Mouse (Mus musculus) embryonic facial prominence, embryonic 14.5 days (tissue): ENCODE data around the gene Kctd13. TPM values are rescaled to one million over a fixed set of nuclear protein-coding genes. Genes with fewer than 3 reads are reported as not detected.
A peak's percentile ranks its signal among the peaks of the same experiment; 100 is the strongest.

ENCODE experiments used
- ATAC-seq: fragments of 200-750 bp; cut with Nextera tagmentation; 2 replicates; pipeline ENCODE4 v1.8.0; 2017; ENCODE audit warnings: low read depth, moderate number of reproducible peaks, moderate TSS enrichment
- DNase-seq: peaks from one replicate; pipeline ENCODE4 v3.0.0-alpha.2; 2015; ENCODE audit warnings: low spot score
- H3K27ac ChIP-seq: fragments of 300-500 bp; sonication (generic); replicated peaks from 2 replicates; pipeline ENCODE4 v1.5.1; 2014; ENCODE audit warnings: low read depth, mild to moderate bottlenecking, low read length, moderate library complexity
- H3K27me3 ChIP-seq: fragments of 300-500 bp; sonication (generic); replicated peaks from 2 replicates; pipeline ENCODE4 v1.6.1; 2014; ENCODE audit warnings: low read length; ENCODE audit not compliant: control insufficient read depth, insufficient read depth
- H3K36me3 ChIP-seq: fragments of 300-500 bp; sonication (generic); 2 replicates; pipeline ENCODE4 v1.6.1; 2014; ENCODE audit warnings: low read length, mixed read lengths; ENCODE audit not compliant: control insufficient read depth, insufficient read depth
- H3K4me1 ChIP-seq: fragments of 300-500 bp; sonication (generic); 2 replicates; pipeline ENCODE4 v1.6.1; 2014; ENCODE audit warnings: antibody characterized with exemption, low read length; ENCODE audit not compliant: control insufficient read depth, insufficient read depth
- H3K4me2 ChIP-seq: fragments of 300-500 bp; sonication (generic); 2 replicates; pipeline ENCODE4 v1.6.1; 2014; ENCODE audit warnings: low read depth, mild to moderate bottlenecking, low read length, moderate library complexity, mixed read lengths
- H3K4me3 ChIP-seq: fragments of 300-500 bp; sonication (generic); 2 replicates; pipeline ENCODE4 v1.5.1; 2014; ENCODE audit warnings: low read depth, mild to moderate bottlenecking, low read length
- H3K9ac ChIP-seq: fragments of 300-500 bp; sonication (generic); 2 replicates; pipeline ENCODE4 v1.6.1; 2014; ENCODE audit warnings: low read depth, mild to moderate bottlenecking, low read length, moderate library complexity, mixed read lengths
- H3K9me3 ChIP-seq: fragments of 300-500 bp; sonication (generic); 2 replicates; pipeline ENCODE4 v1.6.1; 2016; ENCODE audit warnings: low read length; ENCODE audit not compliant: control insufficient read depth
- WGBS: fragments of 180-500 bp; shearing (Covaris S2); extraction: QIAGEN DNeasy Blood & Tissue Kit; methylation state at CpG from one replicate; pipeline ENCODE4 v1.1.7; 2014; 5-methylcytosine and 5-hydroxymethylcytosine counted together
- polyA plus RNA-seq: library from polyadenylated mRNA; unstranded; fragments of >200 nt; fragmentation: Nextera tagmentation; extraction: Ambion mirVana; gene quantifications from 2 replicates; pipeline ENCODE4 v1.2.1, GENCODE M21; 2014

Kctd13 gene
- polyA plus RNA-seq, 1 experiment from 2014 or later: 13.7 TPM

GRCm38 (mm10) chr7:126981601-126982000, 52.9 kb downstream of the Kctd13 start:
- no peak overlapping the region for H3K4me3 ChIP-seq
- no peaks in the 10 kb centered on the region for H3K27me3 ChIP-seq
- 91% methylated on average over 2 of the region's 2 CpGs for WGBS
- peaks cover 31% of the 10 kb centered on the region for H3K36me3 ChIP-seq
- no peak overlapping the region for H3K9ac ChIP-seq
- ATAC-seq (no peak), DNase-seq (no peak)
- H3K9me3 ChIP-seq: no peaks in the 10 kb centered on the region
- peaks cover 8% of the 10 kb centered on the region for H3K4me1 ChIP-seq
- H3K4me2 ChIP-seq: no peak overlapping the region
- H3K27ac ChIP-seq: no peak overlapping the region

- Histone ChIP-seq H3K27ac (no peak overlapping the region), H3K36me3 (peaks cover 31% of the 10 kb centered on the region), H3K4me1 (peaks cover 6% of the 10 kb centered on the region), H3K9me3 (no peaks in the 10 kb centered on the region), H3K4me2 (no peak overlapping the region), H3K4me3 (no peak overlapping the region), H3K27me3 (no peaks in the 10 kb centered on the region), H3K9ac (no peak overlapping the region)
- DNase-seq (no peak), ATAC-seq (no peak)
- WGBS: 90% methylated on average over 4 of the region's 4 CpGs
Observed at GRCm38 (mm10) chr7:126982054-126982453, 53.4 kb downstream of the Kctd13 start.

GRCm38 (mm10) chr7:126983113-126983512, 54.4 kb downstream of the Kctd13 start:
- Histone ChIP-seq H3K9me3 (no peaks in the 10 kb centered on the region), H3K9ac (no peak overlapping the region), H3K4me2 (no peak overlapping the region), H3K4me1 (no peaks in the 10 kb centered on the region), H3K4me3 (no peak overlapping the region), H3K27ac (no peak overlapping the region), H3K27me3 (no peaks in the 10 kb centered on the region), H3K36me3 (peaks cover 27% of the 10 kb centered on the region)
- 77% methylated on average over 7 of the region's 7 CpGs for WGBS
- no peak for DNase-seq
- ATAC-seq: no peak

GRCm38 (mm10) chr7:126984667-126985444, 56.2 kb downstream of the Kctd13 start:
- Histone ChIP-seq H3K36me3 (peaks cover 10% of the 10 kb centered on the region), H3K9ac (no peak overlapping the region), H3K27ac (no peak overlapping the region), H3K27me3 (no peaks in the 10 kb centered on the region), H3K4me2 (no peak overlapping the region), H3K9me3 (no peaks in the 10 kb centered on the region), H3K4me3 (no peak overlapping the region), H3K4me1 (no peaks in the 10 kb centered on the region)
- peak; percentile 23 for DNase-seq
- WGBS: 64% methylated on average over 10 of the region's 10 CpGs
- peak; percentile 38; the same call in 1 of the 2 replicates for ATAC-seq

- Histone ChIP-seq H3K27me3 (no peaks in the 10 kb centered on the region), H3K9ac (no peak overlapping the region), H3K9me3 (no peaks in the 10 kb centered on the region), H3K4me3 (no peak overlapping the region), H3K27ac (no peak overlapping the region), H3K4me1 (no peaks in the 10 kb centered on the region), H3K36me3 (no peaks in the 10 kb centered on the region), H3K4me2 (no peak overlapping the region)
- ATAC-seq (peak; percentile 64; the same call in 1 of the 2 replicates), DNase-seq (peak; percentile 35)
- 34% methylated on average over 9 of the region's 9 CpGs for WGBS
Observed at GRCm38 (mm10) chr7:126986319-126986718, 57.6 kb downstream of the Kctd13 start.

- Histone ChIP-seq H3K4me3 (no peak overlapping the region), H3K4me1 (no peaks in the 10 kb centered on the region), H3K36me3 (no peaks in the 10 kb centered on the region), H3K27ac (no peak overlapping the region), H3K9ac (no peak overlapping the region), H3K27me3 (no peaks in the 10 kb centered on the region), H3K4me2 (no peak overlapping the region), H3K9me3 (no peaks in the 10 kb centered on the region)
- WGBS: 60% methylated on average over 8 of the region's 8 CpGs
- DNase-seq: no peak
- no peak for ATAC-seq
Observed at GRCm38 (mm10) chr7:126988816-126989215, 60.1 kb downstream of the Kctd13 start.

Other genes with a start within 250 kb of the Kctd13 start
- gene Bola2, start 233.5 kb upstream of the Kctd13 start, polyA plus RNA-seq: 108 and 130 TPM in 2 replicates
- gene Slx1b, start 233.1 kb upstream of the Kctd13 start, polyA plus RNA-seq: 5.3 and 6.4 TPM in 2 replicates
- gene Coro1a, start 221.1 kb upstream of the Kctd13 start, polyA plus RNA-seq: 44.9 and 45.2 TPM in 2 replicates
- 61.9 and 62.3 TPM in 2 replicates for gene Mapk3, start 169.3 kb upstream of the Kctd13 start, polyA plus RNA-seq
- gene Gdpd3, start 162.5 kb upstream of the Kctd13 start, polyA plus RNA-seq: 2.1 and 5.1 TPM in 2 replicates
- 117 and 123 TPM in 2 replicates for gene Ypel3, start 151.9 kb upstream of the Kctd13 start, polyA plus RNA-seq
- gene Tbx6, start 147.4 kb upstream of the Kctd13 start, polyA plus RNA-seq: 0.24 and 0.35 TPM in 2 replicates
- gene Ppp4c, start 136.4 kb upstream of the Kctd13 start, polyA plus RNA-seq: 214 and 256 TPM in 2 replicates
- gene Fam57b, start 131.2 kb upstream of the Kctd13 start, polyA plus RNA-seq: 1.1 and 1.9 TPM in 2 replicates
- gene 4930451I11Rik, start 97.2 kb upstream of the Kctd13 start, polyA plus RNA-seq: not detected in 2 replicates
- gene Doc2a, start 81.5 kb upstream of the Kctd13 start, polyA plus RNA-seq: 1.7 and 2.0 TPM in 2 replicates
- gene Hirip3, start 66.9 kb upstream of the Kctd13 start, polyA plus RNA-seq: 13.2 and 14.8 TPM in 2 replicates
- gene Ino80e, start 66.5 kb upstream of the Kctd13 start, polyA plus RNA-seq: 75.0 and 86.1 TPM in 2 replicates
- 29.1 and 31.9 TPM in 2 replicates for gene Taok2, start 44.2 kb upstream of the Kctd13 start, polyA plus RNA-seq
- gene Tmem219, start 6.0 kb upstream of the Kctd13 start, polyA plus RNA-seq: 30.2 and 33.2 TPM in 2 replicates
- 0.29 and 0.61 TPM in 2 replicates for gene Asphd1, start 20.7 kb downstream of the Kctd13 start, polyA plus RNA-seq
- 1.6 and 2.1 TPM in 2 replicates for gene Sez6l2, start 21.7 kb downstream of the Kctd13 start, polyA plus RNA-seq
- gene Cdipt, start 47.0 kb downstream of the Kctd13 start, polyA plus RNA-seq: 88.0 and 98.2 TPM in 2 replicates
- gene Cdiptos, start 47.2 kb downstream of the Kctd13 start, polyA plus RNA-seq: 1.3 and 1.8 TPM in 2 replicates
- 9.5 and 9.9 TPM in 2 replicates for gene Mvp, start 85.7 kb downstream of the Kctd13 start, polyA plus RNA-seq
- 0.39 TPM in 1 of 2 replicates, not detected in the other for gene Pagr1b, start 87.6 kb downstream of the Kctd13 start, polyA plus RNA-seq
- gene Pagr1a, start 88.5 kb downstream of the Kctd13 start, polyA plus RNA-seq: 12.8 and 30.5 TPM in 2 replicates
- 53.5 and 66.6 TPM in 2 replicates for gene Gm42742, start 92.2 kb downstream of the Kctd13 start, polyA plus RNA-seq
- 19.5 and 21.6 TPM in 2 replicates for gene Prrt2, start 92.3 kb downstream of the Kctd13 start, polyA plus RNA-seq
- gene Maz, start 98.2 kb downstream of the Kctd13 start, polyA plus RNA-seq: 57.3 TPM in 2 replicates
- 74.9 and 96.4 TPM in 2 replicates for gene Kif22, start 113.6 kb downstream of the Kctd13 start, polyA plus RNA-seq
- not detected in 2 replicates for gene Zg16, start 158.4 kb downstream of the Kctd13 start, polyA plus RNA-seq
- 3.8 and 4.5 TPM in 2 replicates for gene AI467606, start 162.5 kb downstream of the Kctd13 start, polyA plus RNA-seq
- gene Qprt, start 193.3 kb downstream of the Kctd13 start, polyA plus RNA-seq: 4.8 and 6.8 TPM in 2 replicates
- gene Spn, start 208.9 kb downstream of the Kctd13 start, polyA plus RNA-seq: 0.32 and 0.34 TPM in 2 replicates